Mouse (Mus musculus): Measurements from ENCODE around the gene Dnah6.

DNA sequence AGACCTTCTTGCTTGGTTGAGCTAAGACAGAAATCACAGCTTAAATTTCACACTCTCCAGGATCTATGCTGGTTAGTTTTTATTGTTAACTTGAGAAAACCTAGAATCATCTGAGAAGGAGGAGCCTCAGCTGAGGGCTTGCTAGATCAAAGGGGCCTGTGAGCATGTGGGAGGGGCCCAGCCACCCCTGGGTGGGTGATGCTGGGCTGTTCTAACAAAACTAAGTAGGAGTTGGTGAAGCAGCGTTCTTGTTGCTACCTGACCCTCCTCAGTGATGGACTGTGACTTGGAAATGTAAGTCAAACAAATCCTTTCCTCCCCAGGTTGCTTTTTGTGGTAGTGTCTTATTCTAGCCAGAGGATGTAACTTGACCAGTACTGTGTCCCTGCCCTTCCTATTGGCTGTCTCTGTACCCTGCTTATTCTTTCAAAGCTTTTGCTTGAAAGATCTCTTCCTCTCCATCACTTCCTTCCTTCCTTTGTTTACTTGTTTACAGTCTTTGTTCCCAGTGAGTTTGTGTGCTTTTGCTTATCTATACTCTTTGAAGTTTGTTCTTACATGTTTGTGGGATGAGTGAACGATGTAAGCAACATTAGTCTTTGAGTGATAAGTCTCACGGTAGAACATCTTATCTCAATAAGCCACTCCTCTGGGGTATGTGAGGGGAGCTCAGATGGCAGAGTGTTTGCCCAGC is 149.2 kb downstream of the Dnah6 start:
- TF ChIP-seq CTCF (IDR thresholded peaks at IDR 0.05; ENCODE audit: insufficient read depth, low read depth, low read length) (no peak), POLR2A (IDR thresholded peaks at IDR 0.05; ENCODE audit: insufficient read depth, low read depth, low read length) (no peak)

Measured in olfactory bulb, adult 2 months (tissue).